Mouse (Mus musculus) adrenal gland, postnatal 4 days (tissue): Measurements from ENCODE around the gene Zfp688. TPM values are rescaled to one million over a fixed set of nuclear protein-coding genes. Genes with fewer than 3 reads are reported as not detected.
"Not testable (repeated sequence)": the region's sequence is repeated elsewhere in the genome, so short reads cannot be mapped to it uniquely, and the experiment has no call there.

Experiments
- DNase-seq, 2 experiments: peaks; one replicate each; pipeline ENCODE4 v3.0.0; 2021 to 2022; ENCODE audit warnings: low spot score in 2 of 2, mixed read lengths in 2 of 2
- long read RNA-seq, 2 experiments: library from polyadenylated mRNA; stranded (forward); transcript quantifications; one replicate each; pipeline ENCODE4 v2.0.0; 2021
- total RNA-seq, 2 experiments: library from RNA; stranded (reverse); gene quantifications; 2 replicates each; pipeline ENCODE4 v1.2.3; 2021

Gene Zfp688
- 10 to 100 TPM; 21.0 to 24.8 TPM for total RNA-seq
- long read RNA-seq, experiment 1, partial matches to known transcripts: 3 of 26 reads
- long read RNA-seq, experiment 1, other reads (novel, unspliced or antisense): 15 of 26 reads
- long read RNA-seq, experiment 2, partial matches to known transcripts: 0 of 33 reads
- long read RNA-seq, experiment 2, other reads (novel, unspliced or antisense): 25 of 33 reads

DNA sequence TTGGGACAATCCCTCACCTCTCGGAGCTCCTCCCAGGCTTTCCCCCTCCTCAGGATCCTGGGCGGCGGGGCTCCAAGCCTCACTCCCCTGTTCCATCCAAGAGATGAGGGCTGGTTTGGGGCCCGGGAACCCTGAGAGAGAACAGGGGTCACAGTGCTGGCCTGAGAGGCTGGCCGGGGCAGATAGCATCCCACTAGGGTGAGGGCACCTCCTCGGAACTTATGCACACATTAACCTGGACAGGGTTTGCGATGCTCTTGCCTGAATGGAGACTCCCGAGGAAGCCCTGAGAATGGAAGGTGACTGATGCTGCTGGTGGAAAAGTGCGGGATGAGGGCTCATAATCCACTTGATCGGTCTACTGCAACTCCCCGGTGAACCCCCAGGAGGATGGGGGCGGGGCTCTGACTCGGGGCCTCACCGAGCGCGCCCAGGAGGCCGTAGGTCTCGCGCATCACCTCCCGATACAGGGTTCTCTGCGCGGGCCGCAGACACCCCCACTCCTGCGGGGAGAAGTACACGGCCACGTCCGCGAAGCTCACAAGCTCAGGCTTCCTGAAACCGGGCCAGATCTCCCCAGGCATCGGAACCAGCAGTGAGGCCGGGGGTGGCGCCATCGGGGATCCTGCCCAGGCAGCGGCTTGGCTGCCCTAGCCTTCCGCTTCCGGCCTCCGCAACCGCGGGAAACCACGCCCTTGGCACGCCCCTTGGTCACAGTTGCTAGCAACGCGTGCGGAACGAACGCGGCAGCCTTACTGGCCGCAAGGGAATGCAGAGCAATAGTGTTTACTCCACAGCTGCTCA lies at the start of gene Zfp688:
Zfp688 (minus strand) TSS at position 681 of the 804 bp plus-strand sequence.
- DNase-seq: peak; percentile 88 to 92

DNA sequence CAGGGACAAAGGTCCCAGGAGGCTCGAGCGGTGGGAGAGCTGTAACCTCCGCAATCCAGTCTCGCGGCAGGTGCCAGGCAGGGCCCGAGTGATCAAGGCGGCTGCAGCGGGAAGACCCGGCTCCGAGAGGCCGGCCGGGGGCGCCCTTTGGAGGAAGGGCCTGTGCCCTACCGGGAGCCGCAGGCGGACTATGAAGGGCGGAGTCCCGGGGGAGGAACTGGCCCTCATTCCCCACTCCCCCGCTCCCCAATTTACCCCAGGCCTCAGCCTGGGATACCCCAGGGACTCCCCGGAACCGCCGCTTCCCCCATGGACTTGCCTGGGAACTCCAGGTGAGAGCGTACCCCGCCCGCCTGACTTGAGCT lies 49.8 kb upstream of the Zfp688 start:
- peak in 1 of 2 experiments; percentile 14 for DNase-seq

DNA sequence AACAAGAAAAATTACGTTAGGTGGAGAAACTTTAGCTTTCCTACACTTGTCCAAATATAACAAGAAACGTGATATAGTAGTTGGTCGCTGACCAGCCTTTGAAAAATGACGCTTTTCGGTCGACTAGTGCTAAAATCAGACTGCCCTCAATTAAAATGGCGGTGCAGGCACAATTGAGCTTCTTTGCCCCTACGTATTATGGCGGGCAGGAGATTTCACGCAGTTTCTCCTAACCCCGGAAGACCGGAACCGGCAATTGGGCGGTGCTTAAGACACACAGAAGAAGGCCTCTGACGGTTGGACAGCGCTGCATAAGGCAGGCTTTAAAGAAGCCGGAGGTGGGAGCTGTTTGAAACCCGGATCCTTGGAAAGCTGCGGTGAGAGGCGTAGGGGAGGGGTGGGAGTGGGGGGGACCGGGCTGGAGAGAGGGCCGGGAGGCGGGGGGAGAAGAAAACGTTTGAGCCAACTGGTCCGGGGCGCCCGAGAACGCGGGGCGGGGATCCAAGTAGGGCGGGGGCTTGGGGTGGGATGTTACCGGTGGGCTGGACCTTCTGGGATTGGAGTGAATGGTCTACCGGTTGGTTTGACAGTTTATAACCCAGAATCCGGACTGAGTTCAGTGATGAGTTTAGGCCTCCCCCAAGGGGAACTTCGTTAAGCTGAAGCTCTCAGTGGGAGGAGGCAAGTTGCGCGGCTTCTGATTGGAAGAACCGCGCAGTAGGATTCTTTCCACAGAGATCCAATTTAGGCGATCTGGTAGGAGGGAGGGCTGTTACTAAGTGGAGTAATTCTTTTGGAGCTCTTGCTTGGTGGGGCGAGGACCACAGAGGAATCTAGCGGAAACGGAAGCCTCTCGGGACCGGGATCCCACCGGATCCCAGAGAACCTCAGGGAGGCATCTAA lies 49.1 kb upstream of the Zfp688 start:
- peak; percentile 50 to 80 for DNase-seq

DNA sequence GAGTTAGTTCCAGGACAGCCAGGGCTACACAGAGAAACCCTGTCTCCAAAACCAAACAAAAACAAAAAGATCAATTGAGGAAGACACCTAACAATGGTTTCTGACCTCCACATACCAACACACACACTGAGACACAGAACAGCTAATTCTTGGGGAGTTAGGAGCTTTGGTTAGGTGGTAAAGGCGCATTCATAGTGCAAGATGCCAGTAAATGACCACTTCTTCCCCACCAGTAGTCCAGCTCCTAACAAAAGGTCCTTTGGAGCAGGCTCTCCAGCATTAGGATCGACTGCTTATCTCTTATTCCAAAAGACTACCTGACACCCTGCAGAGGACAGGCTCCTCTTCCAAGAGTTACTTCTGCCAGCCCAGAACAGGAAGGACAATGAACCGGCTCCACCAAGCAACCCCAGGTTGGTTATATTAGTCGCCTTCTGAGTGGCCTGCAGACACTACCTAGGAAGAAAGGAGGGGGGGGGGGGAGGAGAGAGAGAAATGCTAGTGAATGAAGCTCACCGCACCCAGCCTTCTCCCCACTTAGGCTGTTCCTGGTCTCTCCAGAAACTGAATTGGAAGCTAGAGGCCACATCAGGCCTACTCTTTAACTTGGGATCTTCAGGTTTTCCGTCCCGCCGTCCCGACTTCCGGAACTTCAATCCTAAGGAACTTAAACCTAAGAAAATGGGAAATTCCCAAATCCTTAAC lies 48.3 kb upstream of the Zfp688 start:
- no peak for DNase-seq

DNA sequence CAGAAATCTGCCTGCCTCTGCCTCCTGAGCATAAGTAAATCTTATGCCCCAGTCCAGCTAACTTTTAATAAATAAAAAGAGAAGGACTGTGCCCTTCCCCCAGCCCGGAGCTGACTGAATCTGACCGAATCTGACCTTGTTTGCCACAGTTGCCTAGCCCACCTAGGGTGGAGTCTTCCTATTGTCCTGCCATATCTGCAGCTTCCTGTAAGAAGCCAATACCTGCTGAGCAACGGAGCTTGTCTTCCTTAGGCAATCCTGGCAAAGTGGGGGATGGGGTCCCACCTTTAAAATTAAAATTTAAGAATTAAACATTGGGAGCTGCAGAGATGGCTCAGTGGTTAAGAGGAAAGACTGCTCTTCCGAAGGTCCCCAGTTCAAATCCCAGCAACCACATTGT lies 44.7 kb upstream of the Zfp688 start:
- no peak for DNase-seq

DNA sequence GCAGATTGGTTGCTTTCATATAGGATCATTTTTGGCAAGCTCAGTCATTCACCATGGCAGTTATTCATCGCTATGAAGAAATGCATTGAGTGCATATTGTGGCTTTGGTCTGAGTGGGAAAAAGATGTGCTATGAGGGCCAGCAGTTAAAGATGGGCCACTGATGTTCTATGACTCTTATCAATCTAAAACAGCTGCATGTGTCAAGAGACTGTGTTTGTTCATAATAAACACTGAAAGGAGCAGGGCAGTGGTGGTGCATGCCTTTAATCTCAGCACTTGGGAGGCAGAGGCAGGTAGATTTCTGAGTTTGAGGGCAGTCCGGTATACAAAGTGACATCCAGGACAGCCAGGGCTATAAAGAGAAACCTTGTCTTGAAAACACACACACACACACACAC lies 43.8 kb upstream of the Zfp688 start:
- not testable (repeated sequence) for DNase-seq

DNA sequence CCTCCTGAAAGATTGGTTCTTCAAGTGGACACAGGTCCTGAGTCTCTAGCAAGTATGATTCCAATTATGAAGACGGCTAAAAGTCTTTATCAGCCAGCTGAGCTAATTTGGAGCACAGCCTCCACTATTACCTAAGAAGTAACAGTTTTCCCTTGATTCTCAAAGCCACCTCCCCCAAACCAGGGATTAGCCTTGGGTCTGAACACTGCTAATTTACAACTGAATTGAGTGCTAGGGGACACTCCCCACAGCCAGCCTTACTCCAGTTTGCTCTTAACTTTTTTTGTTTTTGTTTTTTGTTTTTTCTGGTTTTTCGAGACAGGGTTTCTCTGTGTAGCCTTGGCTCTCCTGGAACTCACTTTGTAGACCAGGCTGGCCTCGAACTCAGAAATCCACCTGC lies 43.3 kb upstream of the Zfp688 start:
- DNase-seq: no peak

DNA sequence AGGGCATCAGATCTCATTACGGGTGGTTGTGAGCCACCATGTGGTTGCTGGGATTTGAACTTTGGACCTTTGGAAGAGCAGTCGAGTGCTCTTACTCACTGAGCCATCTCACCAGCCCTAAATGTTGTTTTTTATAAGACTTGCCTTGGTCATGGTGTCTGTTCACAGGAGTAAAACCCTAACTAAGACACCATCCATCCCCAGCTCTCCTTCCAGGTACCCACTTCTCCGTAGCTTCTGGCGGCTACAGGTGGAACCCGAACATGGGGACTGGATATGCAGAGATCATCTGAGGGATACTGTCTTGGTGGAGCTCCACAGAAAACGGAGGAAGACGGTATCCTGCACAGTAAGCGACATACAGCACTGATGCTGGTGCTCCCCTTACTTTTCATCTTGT lies 37.4 kb upstream of the Zfp688 start, which contains the start of gene Prr14:
Prr14 (plus strand) TSS at position 301 of the 400 bp plus-strand sequence.
- not testable (repeated sequence) for DNase-seq

DNA sequence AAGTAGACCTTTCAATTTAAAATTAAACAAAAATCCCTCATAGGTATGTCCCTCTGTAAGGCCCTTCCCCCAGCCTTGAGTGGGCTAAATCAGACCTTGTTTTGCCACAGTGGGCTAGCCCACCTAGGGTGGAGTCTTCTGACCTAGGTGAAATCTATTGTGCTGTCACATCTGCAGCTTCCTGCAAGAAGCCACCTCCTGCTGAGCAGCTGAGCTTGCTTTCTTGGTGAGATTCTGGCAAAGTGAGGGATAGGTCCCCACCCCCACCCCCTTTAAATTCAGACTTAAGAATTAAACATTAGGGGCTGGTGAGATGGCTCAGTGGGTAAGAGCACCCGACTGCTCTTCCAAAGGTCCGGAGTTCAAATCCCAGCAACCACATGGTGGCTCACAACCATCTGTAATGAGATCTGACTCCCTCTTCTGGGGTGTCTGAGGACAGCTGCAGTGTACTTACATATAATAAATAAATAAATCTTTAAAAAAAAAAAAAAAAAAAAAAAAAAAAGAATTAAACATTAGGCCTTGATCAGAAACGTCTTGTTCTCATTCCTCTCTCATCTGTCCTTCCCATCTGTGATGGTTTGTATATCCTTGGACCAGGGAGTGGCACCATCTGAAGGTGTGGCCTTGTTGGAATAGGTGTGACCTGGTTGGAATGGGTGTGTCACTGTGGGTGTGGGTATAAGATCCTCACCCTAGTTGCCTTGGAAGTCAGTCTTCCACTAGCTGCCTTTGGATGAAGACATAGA lies 36.7 kb upstream of the Zfp688 start:
- not testable (repeated sequence) for DNase-seq

DNA sequence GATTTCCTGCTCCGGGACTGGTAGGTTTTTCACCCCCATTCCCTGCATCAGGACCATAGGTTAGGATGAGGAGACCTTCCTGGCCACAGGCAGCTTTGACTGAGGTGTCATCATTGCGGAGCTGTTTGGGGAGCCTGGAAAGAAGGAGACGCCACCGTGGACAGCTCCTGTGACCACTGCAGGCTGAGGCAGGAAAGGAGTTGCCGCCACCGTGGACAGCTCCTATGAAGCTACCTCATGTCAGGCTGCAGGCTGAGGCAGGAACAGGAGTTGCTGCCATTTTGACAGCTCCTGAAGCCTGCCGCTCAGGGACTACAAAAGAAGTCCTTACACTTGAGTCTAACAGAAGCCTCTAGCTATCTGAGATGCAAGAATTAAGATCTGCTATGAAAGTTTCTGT lies 33.0 kb upstream of the Zfp688 start:
- no peak for DNase-seq

DNA sequence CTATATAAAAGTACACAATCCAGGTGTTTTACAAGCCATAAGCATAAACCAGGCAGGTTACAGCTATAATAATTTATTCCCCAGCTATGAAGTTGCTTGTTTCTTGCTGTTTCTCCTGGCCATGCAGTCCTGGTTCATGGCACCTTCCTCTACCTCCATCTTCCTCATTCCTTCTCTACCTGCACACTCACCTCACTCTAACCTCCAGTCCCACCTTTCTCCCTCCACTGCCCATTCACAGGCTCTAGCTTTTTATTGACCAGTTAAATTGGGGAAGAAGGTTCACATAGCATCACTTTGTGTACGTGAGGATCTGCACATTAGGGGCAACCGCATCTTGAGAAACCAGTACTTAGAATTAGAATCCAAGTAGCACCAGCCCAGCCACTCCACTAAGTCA lies 31.2 kb upstream of the Zfp688 start:
- no peak for DNase-seq

DNA sequence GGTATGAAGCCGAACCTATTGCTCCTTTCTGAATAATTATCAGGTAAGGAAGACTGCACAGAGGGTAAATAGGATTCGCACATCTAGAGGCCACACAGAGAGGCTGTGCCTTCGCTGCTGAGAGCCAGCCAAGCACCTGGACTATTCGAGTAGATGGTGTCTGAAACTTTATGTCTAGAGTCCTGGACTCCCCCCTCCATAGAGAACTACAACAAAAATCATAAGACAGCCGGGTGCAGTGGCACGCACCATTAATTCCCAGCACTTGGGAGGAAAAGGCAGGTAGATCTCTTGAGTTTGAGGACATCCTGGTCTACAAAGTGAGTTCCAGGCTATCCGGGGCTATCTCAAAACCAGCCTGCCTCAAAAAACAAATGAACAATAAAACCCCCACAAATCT lies 28.1 kb upstream of the Zfp688 start:
- no peak for DNase-seq

DNA sequence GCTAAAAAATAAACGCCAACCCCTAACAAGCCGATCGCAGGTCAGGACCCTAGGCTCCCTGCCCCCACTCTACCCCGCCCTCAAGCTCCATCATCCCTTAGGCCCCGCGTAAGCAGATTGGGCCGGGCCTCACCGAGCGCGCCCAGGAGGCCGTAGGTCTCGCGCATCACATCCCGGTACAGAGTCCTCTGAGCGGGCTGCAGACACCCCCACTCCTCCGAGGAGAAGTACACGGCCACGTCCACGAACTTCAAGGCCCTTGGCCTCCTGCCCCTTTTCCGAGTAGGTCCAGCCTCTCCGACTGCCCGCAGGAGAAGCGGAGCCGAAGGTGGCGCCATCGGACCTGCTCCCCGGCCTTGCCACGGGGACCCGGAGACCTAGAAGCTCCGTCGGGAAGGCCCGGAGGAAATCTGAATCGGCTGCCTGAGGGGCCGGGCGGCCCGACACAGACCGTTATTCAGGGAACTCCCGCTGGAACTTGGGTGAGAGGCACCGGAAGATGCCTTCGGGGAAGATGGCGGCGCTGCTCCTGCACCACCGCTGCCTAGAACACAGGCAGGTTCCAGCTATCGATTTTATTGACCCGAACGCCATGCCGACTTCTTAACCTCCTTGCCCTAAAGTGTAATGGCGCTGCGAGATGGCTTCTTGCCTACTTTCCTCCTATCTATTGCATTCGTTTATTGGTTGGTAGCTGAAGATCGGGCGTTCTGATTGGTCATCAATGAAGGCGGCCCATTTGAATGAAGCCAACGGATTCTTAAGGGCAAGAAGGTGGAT lies 26.8 kb upstream of the Zfp688 start, which contains the start of gene Zfp689:
Zfp689 (minus strand) TSS at position 638 of the 780 bp plus-strand sequence.
- DNase-seq: peak; percentile 70 to 74

DNA sequence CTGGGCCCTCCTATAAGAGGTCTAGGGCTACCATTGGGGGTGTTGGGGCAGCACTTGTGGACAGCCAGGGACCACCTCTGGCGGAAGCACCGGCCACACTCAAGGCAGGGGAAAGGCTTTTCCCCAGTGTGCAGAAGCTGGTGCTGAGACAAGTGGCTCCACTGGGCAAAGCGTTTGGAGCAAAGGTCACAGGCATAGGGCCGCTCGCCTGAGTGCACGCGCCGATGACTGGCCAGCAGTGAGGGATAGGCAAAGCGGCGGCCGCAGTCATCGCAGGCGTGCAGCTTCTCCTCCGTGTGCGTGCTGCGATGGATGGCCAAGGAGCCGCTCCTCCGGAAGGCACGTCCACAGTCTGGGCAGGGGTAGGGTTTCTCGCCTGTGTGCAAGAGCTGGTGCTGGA lies 22.1 kb upstream of the Zfp688 start:
- no peak for DNase-seq

DNA sequence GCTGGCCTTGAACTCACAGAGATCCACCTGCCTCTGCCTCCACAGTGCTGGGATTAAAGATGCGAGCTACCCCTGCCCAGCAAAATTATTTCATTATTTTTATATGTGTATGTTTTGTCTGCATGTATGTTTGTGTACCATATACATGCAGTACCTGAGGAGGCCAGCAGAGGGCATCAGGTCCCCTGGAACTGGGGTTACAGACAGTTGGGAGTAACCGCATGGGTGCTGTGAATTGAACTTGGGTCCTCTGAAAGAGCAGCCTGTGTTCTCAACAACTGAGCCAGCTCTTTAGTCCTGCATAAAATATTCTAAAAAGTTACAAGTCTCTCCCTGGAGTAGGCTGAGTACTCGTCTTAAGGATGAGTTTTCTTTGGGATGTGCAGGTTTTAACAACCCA lies 15.9 kb upstream of the Zfp688 start:
- DNase-seq: no peak

DNA sequence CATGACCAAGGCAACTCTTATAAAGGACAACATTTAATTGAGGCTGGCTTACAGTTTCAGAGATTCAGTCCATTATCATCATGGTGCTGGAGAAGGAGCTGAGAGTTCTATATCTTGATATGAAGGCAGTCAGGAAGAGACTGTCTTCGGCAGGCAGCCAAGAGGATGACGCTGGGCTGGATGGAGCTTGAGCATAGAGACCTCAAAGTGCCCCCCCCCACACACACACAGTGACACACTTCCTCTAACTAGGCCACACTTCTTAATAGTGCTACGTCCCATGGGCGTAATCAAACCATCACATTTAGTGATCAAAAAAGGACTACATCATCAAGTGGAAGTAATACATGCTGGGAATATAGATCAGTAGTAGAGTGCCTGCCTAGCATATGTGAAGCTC lies 13.3 kb upstream of the Zfp688 start:
- DNase-seq: no peak

DNA sequence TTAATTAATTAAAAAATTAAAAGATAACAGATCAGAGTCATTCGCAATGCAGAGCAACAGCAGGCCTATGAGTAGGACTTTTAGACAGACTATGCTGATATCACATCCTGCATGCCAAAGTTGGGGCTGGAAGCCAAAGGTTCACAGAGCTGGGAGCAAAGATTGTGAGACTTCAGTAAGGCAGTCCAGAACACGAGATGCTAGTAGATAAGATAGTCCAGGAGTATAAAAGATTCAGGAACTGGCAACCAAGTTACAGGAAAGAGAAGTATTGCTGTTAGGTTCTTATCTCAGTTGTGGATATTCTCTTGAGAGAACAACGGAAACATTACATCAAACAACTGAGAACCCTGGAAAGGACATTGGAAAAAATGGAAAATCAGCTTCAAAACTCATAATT lies 4.5 kb upstream of the Zfp688 start:
- no peak for DNase-seq

DNA sequence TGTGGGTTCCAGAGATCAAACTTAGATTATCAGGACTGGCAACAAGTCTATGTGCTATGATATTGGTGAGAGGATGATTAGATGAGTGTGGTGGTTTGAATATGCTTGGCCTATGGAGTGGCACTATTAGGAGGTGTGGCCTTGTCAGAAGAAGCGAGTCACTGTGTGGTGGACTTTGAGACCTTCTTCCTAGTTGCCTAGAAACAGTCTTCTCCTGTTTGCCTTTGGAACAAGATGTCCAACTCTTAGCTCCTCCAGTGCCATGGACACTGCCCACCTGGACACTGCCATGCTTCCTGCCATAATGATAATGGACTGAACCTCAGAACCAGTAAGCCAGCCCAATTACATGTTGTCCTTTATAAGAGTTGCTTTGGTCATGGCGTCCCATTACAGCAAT lies 4.0 kb upstream of the Zfp688 start:
- no peak for DNase-seq

DNA sequence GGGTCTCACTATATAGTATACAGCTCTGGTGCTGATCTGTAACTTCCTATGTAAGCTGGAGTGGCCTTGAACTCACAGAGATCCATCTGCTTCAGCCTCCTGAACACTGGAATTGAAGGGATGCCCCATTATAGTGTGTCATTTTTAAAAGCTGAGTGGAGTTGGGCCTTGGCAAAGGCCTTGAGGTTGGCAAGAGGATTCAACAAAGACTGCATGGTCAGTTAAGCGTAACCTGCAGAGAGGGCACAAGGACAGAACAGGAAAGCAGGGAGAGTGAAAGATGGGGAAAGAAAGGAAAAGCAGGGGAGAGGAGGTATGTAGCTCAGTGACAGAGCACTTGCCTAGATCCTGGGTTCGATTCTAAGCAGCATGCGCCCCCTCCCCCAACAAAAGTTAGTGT lies 3.4 kb upstream of the Zfp688 start:
- no peak for DNase-seq

DNA sequence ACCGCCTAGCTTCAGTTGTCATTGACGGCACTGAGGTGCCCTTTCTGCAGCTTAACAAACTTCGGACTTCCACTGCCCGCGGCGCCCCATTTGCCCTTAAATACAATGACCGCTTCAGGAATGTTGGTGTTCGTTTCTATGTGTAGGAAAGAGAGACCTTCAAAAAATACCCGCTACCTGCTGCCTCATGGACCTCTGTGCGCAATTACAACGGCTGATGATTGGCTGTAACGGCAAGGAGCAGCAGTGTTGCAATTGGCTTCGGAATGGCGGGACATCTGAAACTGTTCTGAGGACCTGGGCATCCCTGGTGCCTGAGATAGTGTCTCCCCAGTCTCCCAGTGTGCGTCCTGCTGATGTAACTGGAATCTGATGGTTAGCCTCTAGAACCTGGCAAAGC lies 379 bp upstream of the Zfp688 start:
- no peak for DNase-seq
